Mouse (Mus musculus) T-cell, adult 2 months (primary cell): Measurements from ENCODE around the gene Gm3250.
"Not testable (repeated sequence)": the region's sequence is repeated elsewhere in the genome, so short reads cannot be mapped to it uniquely, and the experiment has no call there.

Experiments used
- DNase-seq: peaks from one replicate; pipeline ENCODE4 v3.0.0; 2022; ENCODE audit warnings: low spot score

Gene Gm3250

GRCm38 (mm10) chr10:77782442-77782841 is at the start of gene Gm3250:
Gm3250 (minus strand) TSS chr10:77782542.
- DNase-seq: not testable (repeated sequence)

- DNase-seq: no peak
Observed at GRCm38 (mm10) chr10:77826951-77827350, 44.6 kb upstream of the Gm3250 start, which contains the start of gene Krtap10-4. Krtap10-4 (minus strand) TSS chr10:77827095.

- no peak for DNase-seq
Observed at GRCm38 (mm10) chr10:77819203-77819602, 36.9 kb upstream of the Gm3250 start.

- DNase-seq: no peak
Observed at GRCm38 (mm10) chr10:77818523-77818922, 36.2 kb upstream of the Gm3250 start.

- no peak for DNase-seq
Observed at GRCm38 (mm10) chr10:77815514-77815913, 33.2 kb upstream of the Gm3250 start.

- no peak for DNase-seq
Observed at GRCm38 (mm10) chr10:77814382-77814781, 32.0 kb upstream of the Gm3250 start, which contains the start of gene Gm2696. Gm2696 (plus strand) TSS chr10:77814682.

GRCm38 (mm10) chr10:77811743-77812142 is 29.4 kb upstream of the Gm3250 start, which contains the start of gene Gm9507:
Gm9507 (minus strand) TSS chr10:77811843.
- no peak for DNase-seq

- no peak for DNase-seq
Observed at GRCm38 (mm10) chr10:77804095-77804494, 21.8 kb upstream of the Gm3250 start.

GRCm38 (mm10) chr10:77798921-77799508 is 16.7 kb upstream of the Gm3250 start, which contains the start of gene Gm19668:
Gm19668 (minus strand) TSS chr10:77799133.
- DNase-seq: no peak

- DNase-seq: not testable (repeated sequence)
Observed at GRCm38 (mm10) chr10:77798164-77798920, 16.0 kb upstream of the Gm3250 start.

- DNase-seq: no peak
Observed at GRCm38 (mm10) chr10:77797677-77798076, 15.3 kb upstream of the Gm3250 start.

GRCm38 (mm10) chr10:77794976-77795375 is 12.6 kb upstream of the Gm3250 start, which contains the start of gene Gm9639:
Gm9639 (minus strand) TSS chr10:77795076.
- DNase-seq: no peak

GRCm38 (mm10) chr10:77788621-77789020 is 6.3 kb upstream of the Gm3250 start:
- DNase-seq: no peak

GRCm38 (mm10) chr10:77787876-77788275 is 5.5 kb upstream of the Gm3250 start, which contains the start of gene Gm7137:
Gm7137 (minus strand) TSS chr10:77788200.
- DNase-seq: not testable (repeated sequence)

- not testable (repeated sequence) for DNase-seq
Observed at GRCm38 (mm10) chr10:77783396-77783795, 1.1 kb upstream of the Gm3250 start.

- not testable (repeated sequence) for DNase-seq
Observed at GRCm38 (mm10) chr10:77776844-77777243, 5.5 kb downstream of the Gm3250 start, which contains the start of gene Gm7138. Gm7138 (minus strand) TSS chr10:77776944.

GRCm38 (mm10) chr10:77772142-77772541 is 10.2 kb downstream of the Gm3250 start:
- not testable (repeated sequence) for DNase-seq

GRCm38 (mm10) chr10:77771225-77771624 is 11.1 kb downstream of the Gm3250 start, which contains the start of gene Gm3238:
Gm3238 (minus strand) TSS chr10:77771325.
- not testable (repeated sequence) for DNase-seq

GRCm38 (mm10) chr10:77769727-77770126 is 12.6 kb downstream of the Gm3250 start:
- no peak for DNase-seq

- not testable (repeated sequence) for DNase-seq
Observed at GRCm38 (mm10) chr10:77759582-77759981, 22.8 kb downstream of the Gm3250 start, which contains the start of gene Gm3233. Gm3233 (minus strand) TSS chr10:77759682.

GRCm38 (mm10) chr10:77753448-77753847 is 28.9 kb downstream of the Gm3250 start:
- no peak for DNase-seq

- DNase-seq: not testable (repeated sequence)
Observed at GRCm38 (mm10) chr10:77752312-77752711, 30.0 kb downstream of the Gm3250 start.

GRCm38 (mm10) chr10:77751254-77751653 is 31.1 kb downstream of the Gm3250 start, which contains the start of gene Gm9736:
Gm9736 (minus strand) TSS chr10:77751354.
- not testable (repeated sequence) for DNase-seq
